Mouse (Mus musculus) telencephalon, adult 2 months (tissue): ENCODE results near the gene Lsm7.

Source experiments
- DNase-seq: peaks from one replicate; pipeline ENCODE4 v3.0.0-alpha.2; 2011; ENCODE audit warnings: low read depth, low spot score

Gene Lsm7

DNA sequence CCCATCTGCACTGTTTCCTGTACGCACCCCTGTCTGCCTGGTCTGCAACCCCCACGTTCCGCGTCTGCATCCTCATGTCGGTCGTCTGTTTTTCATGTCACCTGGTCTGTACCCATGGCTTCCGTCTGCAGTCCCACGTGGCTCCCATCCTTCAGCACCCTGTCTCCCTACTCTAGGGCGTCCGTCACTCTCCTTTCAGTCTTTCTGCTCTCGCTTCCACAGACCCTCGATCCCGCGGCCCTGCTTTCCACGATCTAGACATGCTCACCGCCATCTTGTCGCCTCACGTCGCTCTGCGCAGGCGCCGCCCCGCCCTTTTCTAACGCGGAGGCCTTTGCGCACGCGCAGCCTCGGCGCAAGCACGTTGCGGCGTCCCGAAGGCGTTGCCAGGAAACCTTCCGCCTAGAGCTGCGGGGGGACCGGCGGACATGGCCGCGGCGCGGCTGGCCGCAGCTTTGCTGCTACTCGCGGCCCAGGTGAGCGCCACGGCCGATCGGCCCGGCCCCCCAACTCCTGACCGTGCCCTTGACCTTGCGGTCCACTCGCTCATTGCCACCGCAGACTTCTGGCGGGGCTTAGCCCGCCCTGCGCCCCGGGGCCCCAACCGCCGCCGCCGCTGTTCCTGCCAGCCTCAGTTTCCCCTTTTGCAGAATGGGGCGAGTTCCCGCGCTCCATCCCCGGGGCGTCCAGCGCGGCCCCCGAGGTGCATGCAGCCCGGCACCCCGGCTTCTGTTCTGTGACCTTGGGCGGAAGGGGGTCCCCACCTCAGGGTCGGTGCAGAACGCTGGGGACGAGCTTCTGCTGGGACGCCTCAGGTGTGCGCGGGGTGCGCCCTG lies at the start of gene Lsm7, which contains the start of gene Sppl2b:
Lsm7 (minus strand) TSS at position 297 of the 836 bp plus-strand sequence.
Sppl2b (plus strand) TSS at position 363 of the 836 bp plus-strand sequence.
- DNase-seq: peak; percentile 86

DNA sequence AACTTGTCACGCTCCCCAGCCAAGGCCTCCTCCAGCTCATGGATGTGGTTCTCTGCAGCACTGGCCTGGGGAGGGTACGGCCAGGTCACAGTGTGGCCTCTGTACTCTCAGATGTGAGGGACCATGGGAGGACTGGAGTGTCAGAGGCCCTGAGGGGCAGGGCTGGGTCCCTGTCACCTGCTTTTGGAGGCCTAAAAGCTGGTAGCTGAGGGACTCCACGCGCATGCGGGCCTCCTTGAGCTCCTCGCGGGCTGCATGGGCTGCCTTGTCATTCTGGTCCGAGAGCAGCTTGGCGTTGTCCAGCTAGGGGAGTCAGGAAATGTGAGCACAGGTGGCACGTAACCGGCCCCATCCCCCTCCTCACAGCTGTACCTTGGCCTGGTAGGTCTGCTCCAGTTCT lies 49.7 kb upstream of the Lsm7 start:
- no peak for DNase-seq

DNA sequence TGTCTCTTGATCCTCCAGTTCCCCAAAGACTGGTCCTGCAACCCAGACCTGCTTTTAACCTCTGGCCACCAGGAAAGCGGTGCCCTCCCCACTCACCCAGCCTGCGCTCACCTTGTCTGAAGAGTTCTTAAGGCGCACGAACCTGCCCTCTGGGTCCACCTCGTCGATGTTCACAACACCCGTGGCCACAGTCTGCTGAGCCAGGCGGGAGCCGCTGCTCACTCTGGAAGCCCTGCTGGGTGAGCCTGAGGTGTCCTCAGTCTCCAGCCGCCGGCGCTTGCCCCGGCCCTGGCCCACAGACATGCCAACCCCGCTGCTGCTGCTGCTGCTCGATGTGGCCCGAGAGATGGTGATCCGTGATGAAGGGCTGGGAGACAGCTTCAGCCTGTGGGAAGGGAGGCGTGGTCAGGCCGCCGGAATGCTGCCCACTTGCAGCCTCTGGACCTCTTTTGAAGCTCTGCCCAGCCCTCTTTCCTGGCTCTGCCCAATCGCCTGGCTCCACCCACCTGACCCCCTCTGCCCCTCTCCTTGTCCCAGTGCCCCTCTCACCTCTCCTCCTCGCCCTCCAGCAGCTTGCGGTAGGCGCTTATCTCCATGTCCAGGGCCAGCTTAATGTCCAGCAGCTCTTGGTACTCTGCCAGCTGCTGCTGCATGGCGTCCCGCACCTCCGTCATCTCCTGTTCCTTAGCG lies 49.1 kb upstream of the Lsm7 start:
- no peak for DNase-seq

DNA sequence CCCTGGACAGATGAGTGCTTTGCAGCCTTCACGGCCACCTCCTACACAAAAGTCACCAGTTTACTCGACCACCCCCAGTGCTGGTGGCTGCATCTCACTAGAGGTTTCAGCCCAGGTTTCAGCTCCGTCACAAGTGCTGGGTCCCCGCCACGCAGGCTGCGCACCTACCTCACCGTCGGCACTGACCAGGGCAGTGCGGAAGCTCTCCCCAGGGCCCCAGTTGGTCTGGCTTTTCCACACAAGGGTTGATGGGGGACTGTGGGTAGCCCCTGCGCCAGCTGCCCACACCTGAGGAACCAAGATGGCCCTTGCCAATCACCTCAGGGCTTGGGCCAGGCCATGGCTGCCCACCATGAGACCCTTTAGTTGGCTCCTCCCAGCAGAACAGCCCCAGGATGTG lies 48.3 kb upstream of the Lsm7 start:
- no peak for DNase-seq

DNA sequence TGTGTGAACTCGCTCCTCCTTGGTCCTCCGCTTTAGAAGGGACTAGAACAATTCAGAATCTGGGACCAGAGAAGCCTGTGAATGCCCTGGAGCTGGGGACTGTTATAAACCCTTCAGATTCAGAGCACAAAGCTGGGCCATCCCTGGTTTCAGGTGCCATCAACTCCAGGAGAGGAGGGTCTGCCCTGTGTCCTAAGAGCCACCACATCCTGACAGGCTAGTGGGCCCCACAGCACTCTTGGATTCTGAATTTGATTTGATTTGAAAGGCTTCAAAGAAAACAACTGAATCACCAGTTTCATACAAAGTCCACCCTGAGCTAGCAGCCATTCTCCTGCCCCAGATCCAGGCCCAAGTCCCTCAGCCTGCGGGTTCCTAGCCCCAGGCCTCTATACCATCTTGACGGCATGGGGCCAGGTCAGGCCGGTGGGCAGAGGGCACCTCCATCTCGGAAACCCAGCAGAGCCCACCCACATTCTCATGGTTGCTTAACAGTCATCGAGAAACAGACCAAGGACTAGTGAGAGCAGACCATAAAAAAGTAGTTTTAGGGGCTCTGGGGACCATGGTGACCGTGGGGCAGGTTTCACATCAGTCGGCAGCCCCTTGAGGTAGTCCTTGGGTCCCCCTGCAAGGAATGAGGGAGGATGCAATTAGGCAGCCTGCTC lies 47.4 kb upstream of the Lsm7 start:
- DNase-seq: no peak

DNA sequence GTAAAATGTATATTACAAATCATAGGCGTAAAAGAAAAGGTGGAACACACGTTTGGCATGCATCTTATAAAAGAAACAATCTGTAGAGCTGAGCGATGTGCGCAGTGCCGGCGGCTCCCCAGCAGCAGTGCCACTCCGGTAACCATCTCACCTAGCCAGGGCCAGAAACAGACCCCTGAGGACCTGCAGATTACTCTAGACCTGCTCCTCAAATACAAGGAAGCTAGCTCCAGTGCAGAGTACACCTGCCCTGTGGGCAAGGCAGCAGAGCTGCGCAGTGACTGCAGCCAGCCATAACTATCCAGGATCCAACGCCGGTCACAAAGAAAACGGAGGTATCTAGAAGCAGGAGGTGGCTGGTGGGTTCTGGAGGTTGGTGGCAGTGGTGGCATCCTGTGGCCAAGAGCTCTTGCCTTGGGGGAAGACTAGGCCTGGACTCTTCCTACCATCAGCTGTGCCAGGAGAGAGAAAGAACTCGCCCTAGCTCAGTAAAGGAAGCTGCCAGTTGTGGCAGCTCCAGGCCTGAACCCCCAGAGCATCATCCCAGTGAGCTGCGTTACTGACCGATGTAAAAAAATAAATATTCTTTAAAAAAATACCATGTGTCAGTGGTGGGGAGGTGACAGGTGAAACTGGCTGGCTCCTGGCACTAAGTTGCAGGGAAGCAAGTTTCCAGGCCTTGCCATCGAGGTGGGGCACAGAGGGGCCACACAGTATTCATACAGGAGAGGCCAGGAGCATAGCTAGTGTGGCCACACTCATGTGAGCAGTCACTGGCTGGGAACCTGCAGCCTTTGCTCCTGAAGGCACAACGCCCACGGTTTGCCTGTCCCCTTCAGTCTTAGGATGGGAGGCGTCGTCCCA lies 46.6 kb upstream of the Lsm7 start:
- no peak for DNase-seq

DNA sequence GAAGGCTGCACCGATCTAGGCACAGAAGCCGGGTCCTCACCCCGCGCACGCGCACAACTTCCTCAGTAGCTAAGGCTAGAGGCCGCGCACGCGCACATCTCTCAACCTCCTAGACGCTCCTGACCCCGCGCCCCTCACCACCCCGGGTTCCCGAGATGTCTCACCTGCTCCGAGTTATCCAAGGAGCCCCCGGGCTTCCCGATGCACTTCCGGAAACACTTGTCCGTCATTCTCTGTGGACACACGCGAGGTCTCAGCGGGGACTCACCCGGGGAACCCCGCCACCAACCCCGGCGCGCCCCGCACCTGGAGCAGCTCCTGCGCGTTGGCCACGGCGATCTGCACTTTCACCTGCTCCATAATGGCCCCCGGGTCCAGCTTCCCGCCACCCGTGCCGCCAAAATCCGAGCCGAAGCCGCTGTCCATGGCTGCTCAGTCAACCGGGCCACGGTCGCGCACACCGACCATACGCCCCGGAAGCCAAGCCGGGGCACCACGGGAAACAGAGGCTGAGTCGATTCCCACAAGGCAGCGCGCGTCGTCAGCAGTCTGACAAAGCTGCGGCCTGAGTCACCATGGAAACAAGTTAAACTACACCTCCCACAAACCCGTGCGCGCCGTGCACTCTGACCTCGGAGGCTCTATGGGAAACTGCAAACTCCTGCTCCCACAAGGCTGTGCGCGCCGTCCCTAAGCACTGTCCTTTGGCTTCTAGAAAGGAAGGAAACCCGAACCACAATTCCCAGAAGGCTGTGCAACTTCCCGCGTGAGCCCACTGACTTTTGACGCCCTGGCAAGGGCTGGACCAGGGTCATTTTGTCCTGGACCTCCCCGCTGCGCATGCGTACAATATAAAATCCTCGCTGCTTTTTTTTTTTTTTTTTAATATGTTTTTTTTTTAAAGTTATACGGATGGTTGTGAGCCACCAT lies 45.6 kb upstream of the Lsm7 start, which contains the start of gene Timm13:
Timm13 (minus strand) TSS at position 652 of the 930 bp plus-strand sequence.
- peak; percentile 100 for DNase-seq

DNA sequence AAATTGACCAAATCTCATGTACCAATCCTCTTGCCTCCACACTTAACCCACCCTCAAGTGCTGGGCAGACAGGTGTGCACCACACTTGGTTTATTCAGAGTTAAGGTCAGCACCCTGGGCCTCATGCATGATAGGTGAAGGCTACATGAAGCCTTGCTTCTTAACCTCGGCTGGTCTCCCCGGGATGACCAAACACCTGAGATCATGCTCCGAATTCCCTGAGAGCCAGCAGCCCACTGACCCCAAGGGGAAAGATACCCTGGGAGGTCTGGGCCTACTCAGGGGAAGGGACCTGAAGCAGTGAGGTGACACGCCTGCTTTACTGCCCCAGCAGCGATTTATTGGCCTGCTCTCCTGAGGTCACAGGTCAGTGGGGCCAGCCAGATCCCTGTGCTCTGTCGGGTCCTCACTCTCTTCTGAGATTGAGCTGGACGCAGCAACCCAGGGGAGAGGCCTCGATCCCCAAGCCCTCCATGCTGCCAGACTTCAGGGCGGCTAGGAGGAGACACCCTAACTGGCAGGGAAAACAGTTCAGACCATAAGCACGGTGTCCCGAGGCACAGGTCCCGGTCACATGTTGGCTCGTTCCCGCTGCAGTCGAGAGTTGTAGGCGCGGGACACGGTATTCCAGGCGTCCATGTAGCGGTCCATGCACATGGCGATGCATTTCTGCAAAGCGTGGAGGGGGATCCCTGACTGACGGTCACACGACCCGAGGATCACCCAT lies 44.7 kb upstream of the Lsm7 start:
- DNase-seq: no peak

DNA sequence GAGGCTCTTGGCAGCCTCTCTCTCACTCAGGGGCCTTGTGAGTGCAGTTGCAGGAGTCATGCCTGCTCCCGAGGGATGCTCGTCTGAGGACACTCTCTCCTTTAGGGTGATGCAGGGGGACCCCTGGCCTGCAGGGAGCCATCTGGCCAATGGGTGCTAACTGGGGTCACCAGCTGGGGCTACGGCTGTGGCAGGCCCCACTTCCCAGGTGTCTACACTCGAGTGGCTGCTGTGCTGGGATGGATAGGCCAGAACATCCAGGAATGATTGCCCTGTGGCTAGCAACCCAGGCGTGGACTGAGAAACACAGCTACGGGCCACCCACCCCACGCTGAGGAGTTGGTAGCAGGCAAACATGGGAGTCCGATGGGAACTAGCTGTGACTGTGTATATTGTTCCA lies 44.1 kb upstream of the Lsm7 start:
- no peak for DNase-seq

DNA sequence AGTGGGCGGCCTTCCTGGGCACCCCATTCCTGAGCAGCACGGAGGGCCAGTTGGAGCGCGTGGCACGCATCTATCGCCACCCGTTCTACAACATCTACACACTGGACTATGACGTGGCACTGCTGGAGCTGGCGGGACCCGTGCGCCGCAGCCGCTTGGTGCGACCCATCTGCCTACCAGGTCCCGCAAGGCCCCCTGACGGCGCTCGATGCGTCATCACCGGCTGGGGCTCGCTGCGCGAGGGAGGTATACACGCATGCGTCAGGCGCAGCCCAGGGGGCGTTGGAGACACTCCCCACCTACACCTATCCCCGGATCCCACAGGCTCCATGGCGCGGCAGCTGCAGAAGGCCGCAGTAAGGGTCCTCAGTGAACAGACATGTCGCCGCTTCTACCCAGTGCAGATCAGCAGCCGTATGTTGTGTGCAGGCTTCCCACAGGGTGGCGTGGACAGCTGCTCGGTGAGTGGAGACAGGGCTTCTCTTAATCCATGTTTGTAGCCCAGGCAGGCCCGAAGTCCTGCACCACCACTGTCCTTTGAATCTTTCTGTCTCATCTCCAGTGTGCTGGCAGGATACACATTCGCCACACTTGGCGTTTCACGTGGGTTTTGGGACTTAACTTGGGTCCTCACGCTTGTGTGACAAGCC lies 43.0 kb upstream of the Lsm7 start:
- DNase-seq: peak; percentile 62

DNA sequence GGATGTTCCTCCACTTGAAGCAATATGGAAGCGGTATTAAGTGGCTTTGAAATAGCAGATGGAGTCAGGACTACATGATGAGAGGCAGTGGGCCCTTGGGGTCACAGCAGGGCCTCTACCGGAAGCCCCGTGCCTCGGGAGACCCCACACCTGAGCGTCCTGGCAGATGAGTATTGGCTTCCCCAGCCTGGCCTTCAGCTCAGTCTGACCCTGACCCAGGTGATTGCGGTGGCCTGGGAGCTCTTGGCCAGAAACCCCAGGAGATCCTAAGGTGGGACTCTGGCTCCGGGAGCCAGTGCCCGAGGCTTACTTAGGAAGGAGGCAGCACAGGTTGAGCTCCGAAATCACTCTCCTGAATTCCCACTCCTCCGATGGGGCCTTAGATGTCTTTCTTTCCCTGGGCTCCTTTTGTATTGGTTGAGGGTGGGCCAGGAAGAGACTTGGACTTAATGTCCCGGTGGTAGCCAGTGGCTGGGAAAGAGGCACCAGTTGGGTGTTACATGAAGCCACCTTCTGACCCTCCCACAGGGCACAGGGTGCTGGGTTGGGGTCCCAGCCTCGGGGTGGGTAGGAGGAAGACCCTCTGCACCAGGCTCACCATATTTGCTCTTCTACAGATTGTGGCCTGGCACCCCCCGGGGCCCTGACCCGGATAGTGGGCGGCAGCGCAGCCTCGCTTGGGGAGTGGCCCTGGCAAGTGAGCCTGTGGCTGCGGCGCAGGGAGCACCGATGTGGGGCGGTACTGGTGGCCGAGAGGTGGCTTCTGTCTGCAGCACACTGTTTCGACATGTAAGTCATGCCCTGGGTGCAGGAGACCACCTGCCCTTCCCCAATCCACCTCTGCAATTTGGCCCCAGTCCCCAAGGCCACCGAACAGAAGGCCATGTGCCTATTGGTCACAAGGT lies 41.8 kb upstream of the Lsm7 start:
- DNase-seq: no peak

DNA sequence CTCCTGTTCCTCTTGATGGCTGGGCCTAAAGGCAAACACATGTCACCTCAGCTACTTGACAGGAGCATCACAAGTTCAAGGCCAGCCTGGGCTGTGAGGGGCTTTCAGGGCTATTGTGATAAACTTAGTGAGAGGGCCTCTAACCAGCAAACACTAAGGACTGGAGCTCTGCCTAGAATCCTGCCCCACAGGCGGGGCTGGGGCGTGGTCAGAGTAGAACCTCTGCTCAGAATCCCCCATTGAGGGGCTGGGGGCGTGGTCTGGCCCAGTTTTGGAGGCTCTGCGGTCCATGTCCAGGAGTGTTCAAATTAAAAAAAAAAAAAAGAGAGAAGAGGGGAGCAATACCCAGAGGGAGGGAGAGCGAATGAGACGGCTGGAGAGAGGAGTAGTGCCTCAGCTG lies 40.7 kb upstream of the Lsm7 start:
- DNase-seq: no peak

DNA sequence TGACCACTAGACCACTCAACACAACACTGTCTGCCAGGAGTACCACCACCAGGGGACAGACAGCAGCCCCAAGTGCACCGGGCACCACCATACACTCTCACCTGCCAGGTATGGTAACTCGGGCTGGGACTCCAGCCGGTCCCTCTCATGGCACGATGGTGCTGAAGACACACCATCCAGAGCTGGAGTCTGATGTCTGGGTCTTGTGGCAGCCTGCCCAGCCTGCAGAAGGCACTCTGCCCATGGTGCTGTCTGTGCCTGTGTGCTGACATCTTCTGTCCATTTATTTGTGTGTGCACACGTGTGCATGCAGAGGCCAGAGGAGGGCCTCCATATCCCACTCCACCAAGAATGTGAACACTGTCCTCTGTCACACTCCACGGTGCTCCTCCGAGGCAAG lies 40.1 kb upstream of the Lsm7 start:
- DNase-seq: no peak

DNA sequence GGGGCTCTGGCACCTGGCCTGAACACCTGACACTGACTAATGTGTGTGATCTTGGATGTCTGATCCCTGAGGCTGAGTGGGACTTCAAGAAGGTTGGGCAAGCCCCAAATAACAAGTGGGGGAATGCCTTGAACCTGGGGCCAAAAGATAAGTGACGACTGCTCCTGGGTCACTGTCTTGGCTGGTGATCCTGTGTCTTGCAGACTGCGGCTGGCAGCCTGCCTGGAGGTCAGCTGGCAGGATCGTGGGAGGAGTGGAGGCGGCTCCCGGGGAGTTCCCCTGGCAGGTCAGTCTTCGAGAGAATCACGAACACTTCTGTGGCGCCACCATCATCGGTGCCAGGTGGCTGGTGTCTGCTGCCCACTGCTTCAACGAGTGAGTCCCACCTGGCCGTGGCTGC lies 32.2 kb upstream of the Lsm7 start:
- no peak for DNase-seq

DNA sequence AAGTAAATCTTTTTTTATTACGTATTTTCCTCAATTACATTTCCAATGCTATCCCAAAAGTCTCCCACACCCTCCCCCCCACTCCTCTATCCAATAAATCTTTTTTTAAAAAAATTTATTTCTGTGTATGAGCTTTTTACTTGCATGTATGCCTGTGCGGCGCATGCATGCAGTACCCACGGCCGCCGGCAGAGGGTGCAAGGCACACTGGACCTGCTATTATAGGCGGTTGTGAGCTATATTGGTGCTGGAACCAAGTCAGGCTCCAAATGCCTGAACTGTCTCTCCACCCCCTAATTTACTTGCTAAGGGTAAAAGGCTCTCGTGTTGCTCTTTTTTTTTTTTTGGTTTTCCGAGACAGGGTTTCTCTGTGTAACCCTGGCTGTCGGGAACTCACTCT lies 26.3 kb upstream of the Lsm7 start:
- DNase-seq: no peak

DNA sequence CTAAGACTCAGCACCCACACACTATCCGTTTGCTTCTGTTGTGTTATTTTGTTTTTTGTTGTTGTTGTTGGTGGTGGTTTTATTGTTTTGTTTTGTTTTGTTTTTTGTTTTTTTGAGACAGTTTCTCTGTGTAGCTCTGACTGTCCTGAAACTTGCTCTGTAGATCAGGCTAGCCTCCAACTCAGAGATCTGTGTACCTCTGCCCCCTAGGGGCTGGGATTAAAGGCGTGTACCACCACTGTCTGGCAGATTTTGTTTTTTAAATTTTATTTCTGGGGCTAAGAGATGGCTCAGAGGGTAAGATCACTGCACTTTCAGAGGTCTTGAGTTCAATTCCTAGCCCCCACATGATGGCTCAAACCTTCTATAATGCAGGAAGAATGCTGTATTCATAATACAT lies 25.9 kb upstream of the Lsm7 start:
- DNase-seq: no peak

DNA sequence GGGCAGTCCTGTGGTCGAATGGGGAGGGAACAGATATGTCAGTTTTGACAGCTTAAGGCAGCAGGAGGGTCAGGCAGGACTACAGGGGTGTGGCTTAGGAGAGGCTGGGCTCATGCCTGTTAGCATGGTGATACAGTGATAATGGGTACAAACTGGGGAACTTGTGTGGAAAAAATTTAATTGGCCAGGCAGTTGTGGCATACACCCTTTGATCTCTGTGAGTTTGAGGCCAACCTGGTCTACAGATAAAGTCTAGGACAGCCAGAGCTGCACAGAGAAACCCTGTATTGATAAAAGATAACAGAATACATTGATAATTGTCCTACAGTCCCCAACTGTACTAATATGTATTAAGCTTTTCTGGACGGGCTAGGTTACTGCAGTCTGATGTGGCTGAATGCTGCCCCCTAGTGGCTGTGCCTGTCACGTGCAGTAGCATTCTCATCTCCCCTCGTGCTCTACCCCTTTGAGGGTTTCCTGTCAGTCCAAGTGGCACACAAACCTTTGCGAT lies 25.2 kb upstream of the Lsm7 start:
- DNase-seq: peak; percentile 13

DNA sequence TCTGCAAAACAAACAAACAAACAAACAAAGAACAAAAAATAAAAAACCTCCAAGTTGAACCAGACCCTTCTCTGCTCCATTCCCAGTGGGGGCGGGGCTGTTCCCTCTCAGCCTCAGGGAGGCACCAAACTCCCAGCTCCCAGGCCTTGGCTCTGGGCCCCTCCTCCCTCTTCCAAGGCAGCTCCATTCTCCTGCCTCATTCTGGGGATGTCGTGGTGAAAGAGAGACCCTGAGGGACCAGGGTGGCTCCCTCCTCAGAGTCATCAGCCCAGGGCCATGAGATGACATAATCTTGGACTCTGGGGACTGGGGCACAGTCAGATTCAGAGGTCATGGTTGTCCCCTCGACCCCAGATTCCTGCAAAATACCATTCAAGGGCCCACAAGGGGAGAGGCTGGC lies 21.6 kb upstream of the Lsm7 start:
- DNase-seq: no peak
